Mouse (Mus musculus): ENCODE data around the gene I830077J02Rik.

- TF ChIP-seq CTCF (IDR thresholded peaks at IDR 0.05; ENCODE audit: low read depth) (no peak), EP300 (IDR thresholded peaks at IDR 0.05; ENCODE audit: low read depth) (no peak)
These were observed 20.2 kb downstream of the I830077J02Rik start for GRCm38 (mm10) chr3:105912097-105912880.
